Mouse (Mus musculus) cerebral cortex, adult 2 months (tissue): ENCODE results near the gene Crybg3.

ENCODE experiments used
- WGBS: fragments of 180-500 bp; shearing (Covaris S2); methylation state at CpG from one replicate; pipeline ENCODE4 v1.1.7; 2018; 5-methylcytosine and 5-hydroxymethylcytosine counted together

The Crybg3 gene

DNA sequence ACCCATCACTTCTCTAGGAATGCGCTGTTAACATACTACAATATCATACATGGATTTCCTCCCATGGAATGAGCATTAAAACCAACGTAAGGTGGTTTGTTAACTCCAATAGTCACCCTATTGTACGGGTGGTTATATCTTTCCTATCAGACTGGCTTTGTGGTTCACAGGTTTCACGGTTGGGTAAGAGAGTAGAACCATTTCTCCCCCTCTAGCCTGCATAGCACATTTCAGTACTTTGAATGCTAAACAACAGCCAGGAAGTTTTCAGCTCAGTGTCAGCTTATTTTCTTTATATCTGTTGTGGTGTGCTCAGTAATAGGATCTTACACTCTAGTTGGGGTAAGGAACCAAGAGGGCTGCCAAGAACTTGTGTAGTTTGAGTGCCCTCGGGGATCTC is 149.0 kb downstream of the Crybg3 start:
- WGBS: 88% methylated on average over 5 of the region's 5 CpGs

- WGBS: 58% methylated on average over 1 of the region's 1 CpGs
These were observed 152.6 kb downstream of the Crybg3 start for GRCm38 (mm10) chr16:59448181-59448580.

GRCm38 (mm10) chr16:59444880-59445559 is 155.8 kb downstream of the Crybg3 start:
- WGBS: 89% methylated on average over 7 of the region's 7 CpGs
